Mouse (Mus musculus) embryonic facial prominence, embryonic 10.5 days (tissue): ENCODE results near the gene 1700024B05Rik. TPM values are rescaled to one million over a fixed set of nuclear protein-coding genes. Genes with fewer than 3 reads are reported as not detected.
"Not testable (repeated sequence)": the region's sequence is repeated elsewhere in the genome, so short reads cannot be mapped to it uniquely, and the experiment has no call there.

Experiments
- DNase-seq: peaks from one replicate; pipeline ENCODE4 v3.0.0-alpha.2; 2017; ENCODE audit warnings: low spot score
- H3K27ac ChIP-seq: fragments of 300-500 bp; sonication (generic); replicated peaks from 2 replicates; pipeline ENCODE4 v1.5.1; 2016; ENCODE audit warnings: mild to moderate bottlenecking
- H3K27me3 ChIP-seq: fragments of 300-500 bp; sonication (generic); replicated peaks from 2 replicates; pipeline ENCODE4 v1.6.1; 2016; ENCODE audit warnings: low read depth, mild to moderate bottlenecking; ENCODE audit not compliant: poor library complexity, severe bottlenecking
- H3K36me3 ChIP-seq: fragments of 300-500 bp; sonication (generic); replicated peaks from 2 replicates; pipeline ENCODE4 v1.6.1; 2016; ENCODE audit warnings: mild to moderate bottlenecking, moderate library complexity
- H3K4me1 ChIP-seq: fragments of 300-500 bp; sonication (generic); 2 replicates; pipeline ENCODE4 v1.6.1; 2016
- H3K4me3 ChIP-seq: fragments of 300-500 bp; sonication (generic); 2 replicates; pipeline ENCODE4 v1.5.1; 2016; ENCODE audit warnings: mild to moderate bottlenecking, moderate library complexity
- H3K9me3 ChIP-seq: fragments of 300-500 bp; sonication (generic); 2 replicates; pipeline ENCODE4 v1.6.1; 2016; ENCODE audit warnings: mild to moderate bottlenecking
- WGBS: fragments of 180-500 bp; shearing (Covaris S2); methylation state at CpG from one replicate; pipeline ENCODE4 v1.1.7; 2016; 5-methylcytosine and 5-hydroxymethylcytosine counted together
- polyA plus RNA-seq: library from polyadenylated mRNA; unstranded; fragments of >200 nt; fragmentation: Nextera tagmentation; extraction: Ambion mirVana; gene quantifications from 2 replicates; pipeline ENCODE4 v1.2.1, GENCODE M21; 2016

Gene 1700024B05Rik
- polyA plus RNA-seq = not detected in 2 replicates

DNA sequence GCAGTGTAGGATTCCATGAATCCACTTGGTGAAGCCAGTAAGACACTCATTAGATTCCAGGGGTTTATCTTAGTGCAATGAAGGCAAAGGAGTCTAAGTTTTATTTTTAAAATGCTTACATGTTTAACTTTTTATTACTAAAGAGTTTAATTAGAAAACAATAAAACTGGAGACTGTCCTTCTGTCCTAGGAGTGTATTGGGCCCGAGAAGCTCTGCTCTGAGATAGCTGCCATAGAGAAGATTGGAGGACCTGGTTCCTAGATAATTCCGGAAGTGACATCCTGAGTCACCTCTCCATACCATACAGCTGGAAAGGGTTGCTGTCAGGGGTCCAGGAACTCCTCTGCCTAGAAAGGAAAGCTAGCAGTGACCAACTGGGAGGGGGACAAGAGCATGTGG lies at the start of gene 1700024B05Rik:
Gene 1700024B05Rik (plus strand): TSS at position 301 of the 400 bp plus-strand sequence.
- whole genome bisulfite sequencing = 83% methylated on average over 2 of the region's 2 CpGs
- not testable (repeated sequence) for H3K4me1 ChIP-seq, H3K4me3 ChIP-seq, DNase-seq, H3K27me3 ChIP-seq, H3K9me3 ChIP-seq, H3K27ac ChIP-seq, H3K36me3 ChIP-seq

DNA sequence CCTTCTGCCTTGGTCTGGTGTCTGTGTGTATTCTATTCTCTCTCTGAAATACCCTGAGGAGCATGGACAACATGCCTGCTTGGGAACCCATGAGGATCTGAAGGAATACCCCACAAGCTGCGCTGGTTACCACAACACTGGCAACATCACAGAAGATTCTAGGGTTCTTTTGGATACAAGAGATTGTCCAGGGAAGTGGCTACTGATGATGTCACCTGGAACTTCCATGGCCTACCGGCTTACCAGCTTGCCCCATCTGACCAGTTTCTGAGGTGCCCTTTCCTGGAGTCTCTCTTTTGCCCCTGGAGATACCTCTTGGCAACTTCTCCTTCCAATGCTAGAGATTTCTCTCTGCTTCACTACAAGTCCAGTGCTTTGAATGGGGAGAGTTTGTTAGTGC lies 36.6 kb upstream of the 1700024B05Rik start, which contains the start of gene Gm7980:
Gene Gm7980 (minus strand): TSS at position 101 of the 400 bp plus-strand sequence.
- no CpG with 5 or more reads among the region's 2 CpGs for WGBS
- not testable (repeated sequence) for H3K9me3 ChIP-seq, H3K4me1 ChIP-seq, H3K27me3 ChIP-seq, H3K36me3 ChIP-seq, H3K4me3 ChIP-seq, DNase-seq, H3K27ac ChIP-seq

DNA sequence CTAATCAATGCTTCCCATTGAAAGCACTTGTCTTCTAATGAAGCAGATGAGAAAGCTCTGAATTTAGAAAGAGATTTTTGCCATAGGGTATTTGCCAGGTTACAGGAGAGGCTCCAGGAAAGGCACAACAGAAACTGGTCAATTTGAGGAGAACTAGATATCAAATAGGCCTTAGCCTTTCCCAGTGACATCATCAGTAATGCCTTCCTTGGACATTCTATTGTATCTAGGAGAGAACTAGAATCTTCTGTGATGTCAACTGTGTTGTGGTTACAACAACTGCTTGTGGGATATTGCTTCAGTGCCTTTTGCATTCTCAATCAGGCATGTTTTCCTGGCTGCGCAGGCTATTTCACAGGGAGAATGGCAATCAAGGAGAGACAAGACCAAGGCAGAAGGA lies 19.1 kb upstream of the 1700024B05Rik start, which contains the start of gene 1700049E17Rik1:
Gene 1700049E17Rik1 (plus strand): TSS at position 301 of the 400 bp plus-strand sequence.
- WGBS = no CpG with 5 or more reads among the region's 1 CpGs

DNA sequence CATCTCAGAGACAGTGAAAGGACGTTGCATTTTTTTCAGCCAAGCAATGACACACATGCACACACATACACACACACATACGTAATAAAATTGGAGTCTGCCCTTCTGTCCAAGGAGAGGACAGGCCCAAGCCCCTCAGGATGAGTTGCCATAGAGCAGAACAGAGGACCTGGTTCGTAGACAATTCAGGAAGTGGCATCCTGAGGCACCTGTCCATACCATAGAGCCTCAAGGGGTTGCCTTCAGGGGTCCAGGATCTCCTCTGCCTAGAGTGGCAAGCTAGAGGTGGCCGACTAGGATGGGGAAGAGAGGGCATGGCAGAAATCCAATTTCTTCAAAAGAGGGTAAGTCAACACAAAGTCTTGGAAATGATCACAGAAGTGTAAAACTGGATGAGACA lies 20.3 kb downstream of the 1700024B05Rik start:
- H3K36me3 ChIP-seq, H3K4me3 ChIP-seq, H3K27me3 ChIP-seq, DNase-seq, H3K4me1 ChIP-seq, H3K9me3 ChIP-seq, H3K27ac ChIP-seq: not testable (repeated sequence)
- 74% methylated on average over 4 of the region's 4 CpGs for WGBS

More for the DNA sequence above, 19.1 kb upstream of the 1700024B05Rik start, which contains the start of gene 1700049E17Rik1:
- not testable (repeated sequence) for H3K4me1 ChIP-seq, H3K27me3 ChIP-seq, H3K4me3 ChIP-seq, H3K9me3 ChIP-seq, DNase-seq, H3K36me3 ChIP-seq, H3K27ac ChIP-seq

DNA sequence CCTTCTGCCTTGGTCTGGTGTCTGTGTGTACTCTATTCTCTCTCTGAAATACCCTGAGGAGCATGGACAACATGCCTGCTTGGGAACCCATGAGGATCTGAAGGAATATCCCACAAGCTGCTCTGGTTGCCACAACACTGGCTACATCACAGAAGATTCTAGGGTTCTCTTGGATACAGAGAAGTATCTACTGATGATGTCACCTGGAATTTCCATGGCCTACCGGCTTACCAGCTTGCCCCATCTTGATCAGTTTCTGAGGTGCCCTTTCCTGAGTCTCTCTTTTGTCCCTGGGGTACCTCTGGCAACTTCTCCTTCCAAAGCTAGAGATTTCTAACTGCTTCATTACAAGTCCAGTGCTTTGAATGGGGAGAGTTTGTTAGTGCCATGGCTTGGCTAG lies 24.0 kb downstream of the 1700024B05Rik start, which contains the start of gene Gm6401:
Gene Gm6401 (minus strand): TSS at position 101 of the 400 bp plus-strand sequence.
- not testable (repeated sequence) for H3K27ac ChIP-seq, H3K27me3 ChIP-seq, H3K4me3 ChIP-seq, H3K4me1 ChIP-seq, DNase-seq, H3K9me3 ChIP-seq, H3K36me3 ChIP-seq
- 79% methylated on average over 1 of the region's 1 CpGs for WGBS

DNA sequence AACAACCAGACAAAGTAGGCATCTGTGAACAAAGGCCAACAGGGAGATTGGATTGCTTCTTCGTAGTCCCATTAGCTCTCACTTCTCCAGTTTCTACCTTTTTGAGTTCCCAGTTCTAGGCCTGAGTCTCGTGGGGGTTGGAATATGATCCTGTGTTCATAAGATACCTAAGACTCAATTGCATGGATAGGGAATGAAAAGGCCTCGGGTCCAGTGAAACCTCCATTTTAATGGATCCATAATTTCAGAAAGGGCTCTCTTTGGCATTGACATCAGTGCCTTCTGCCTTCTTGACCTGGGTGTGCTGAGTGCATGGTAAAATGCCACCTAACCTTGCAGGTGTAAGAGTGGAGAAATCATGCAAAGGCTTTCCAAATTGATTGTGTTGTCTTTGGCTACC lies 24.8 kb downstream of the 1700024B05Rik start:
- DNase-seq, H3K27ac ChIP-seq, H3K36me3 ChIP-seq, H3K4me3 ChIP-seq, H3K4me1 ChIP-seq, H3K27me3 ChIP-seq, H3K9me3 ChIP-seq: not testable (repeated sequence)
- 73% methylated on average over 3 of the region's 3 CpGs for WGBS

DNA sequence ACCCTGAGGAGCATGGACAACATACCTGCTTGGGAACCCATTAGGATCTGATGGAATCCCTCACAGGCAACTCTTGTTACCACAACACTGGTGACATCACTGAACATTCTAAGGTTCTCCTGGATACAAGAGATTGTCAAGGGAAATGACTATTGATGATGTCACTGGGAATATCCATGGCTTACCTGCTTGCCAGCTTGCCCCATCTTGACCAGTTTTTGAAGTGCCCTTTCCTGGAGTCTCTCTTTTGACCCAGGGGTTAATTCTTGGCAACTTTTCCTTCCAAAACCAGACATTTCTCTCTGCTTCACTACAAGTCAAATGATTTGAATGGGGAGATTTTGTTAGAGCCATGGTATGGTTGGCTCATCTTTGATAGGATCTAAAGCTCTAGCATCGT lies 39.4 kb downstream of the 1700024B05Rik start, which contains the start of gene Gm3543:
Gene Gm3543 (minus strand): TSS at position 101 of the 400 bp plus-strand sequence.
- not testable (repeated sequence) for H3K27ac ChIP-seq, DNase-seq, H3K9me3 ChIP-seq, H3K27me3 ChIP-seq, H3K4me1 ChIP-seq, H3K36me3 ChIP-seq, H3K4me3 ChIP-seq
- 89% methylated on average over 1 of the region's 1 CpGs for WGBS

Other genes starting within 250 kb of the 1700024B05Rik start
- not detected in 2 replicates for gene Gm8068, start 242.1 kb upstream of the 1700024B05Rik start, polyA plus RNA-seq
- not detected in 2 replicates for gene Gm7929, start 193.4 kb upstream of the 1700024B05Rik start, polyA plus RNA-seq
- gene Gm47189, start 171.6 kb upstream of the 1700024B05Rik start, polyA plus RNA-seq = not detected in 2 replicates
- gene Gm7980, start 36.7 kb upstream of the 1700024B05Rik start, polyA plus RNA-seq = not detected in 2 replicates
- not detected in 2 replicates for gene 1700049E17Rik1, start 19.0 kb upstream of the 1700024B05Rik start, polyA plus RNA-seq
- gene Gm6401, start 23.9 kb downstream of the 1700024B05Rik start, polyA plus RNA-seq = not detected in 2 replicates
- not detected in 2 replicates for gene Gm3543, start 39.3 kb downstream of the 1700024B05Rik start, polyA plus RNA-seq
- gene Gm7951, start 173.4 kb downstream of the 1700024B05Rik start, polyA plus RNA-seq = not detected in 2 replicates
- not detected in 2 replicates for gene Gm17027, start 218.6 kb downstream of the 1700024B05Rik start, polyA plus RNA-seq
- not detected in 2 replicates for gene Gm3573, start 246.8 kb downstream of the 1700024B05Rik start, polyA plus RNA-seq